Mouse (Mus musculus) left cerebral cortex, adult 18-20 months (tissue): ENCODE measurements around the gene Plau. TPM values are rescaled to one million over a fixed set of nuclear protein-coding genes. Genes with fewer than 3 reads are reported as not detected.
A peak's percentile ranks its signal among the peaks of the same experiment; 100 is the strongest.

Experiments
- DNase-seq, 2 experiments: peaks; one replicate each; pipeline ENCODE4 v3.0.0; 2021 to 2022; ENCODE audit warnings: low spot score in 2 of 2, mixed read lengths in 1 of 2
- total RNA-seq, 2 experiments: library from RNA; stranded (reverse); gene quantifications; 2 replicates each; pipeline ENCODE4 v1.2.3; 2021

Gene Plau
- total RNA-seq, 2 experiments from 2014 or later, result 7.7 to 8.2 TPM

DNA sequence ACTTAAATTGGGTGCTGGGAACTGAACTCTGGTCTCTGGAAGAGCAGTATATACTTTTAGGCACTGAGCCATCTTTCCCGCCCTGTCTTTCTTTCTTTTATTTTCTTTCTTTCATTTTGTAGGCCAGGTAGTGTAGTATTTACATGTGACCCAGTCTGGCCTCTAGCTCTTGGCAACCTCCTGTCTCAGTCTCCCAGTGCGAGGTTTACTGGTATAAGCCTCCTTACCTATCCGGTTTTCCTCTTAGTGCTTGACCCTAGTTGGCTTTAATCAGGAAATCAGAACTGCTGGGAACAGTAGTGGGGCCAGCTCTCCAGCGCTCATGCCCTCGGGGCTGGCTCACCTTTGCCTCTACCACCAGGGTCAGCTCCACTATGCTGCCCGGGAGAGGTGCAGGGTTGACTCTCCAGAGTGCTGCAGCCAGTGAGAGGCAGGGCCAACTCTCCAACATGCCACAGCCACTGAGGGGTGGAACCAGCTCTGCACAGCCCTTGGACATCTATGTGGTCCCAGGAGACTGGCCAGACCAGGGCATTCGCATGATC lies 51.2 kb downstream of the Plau start:
- no peak for DNase-seq

DNA sequence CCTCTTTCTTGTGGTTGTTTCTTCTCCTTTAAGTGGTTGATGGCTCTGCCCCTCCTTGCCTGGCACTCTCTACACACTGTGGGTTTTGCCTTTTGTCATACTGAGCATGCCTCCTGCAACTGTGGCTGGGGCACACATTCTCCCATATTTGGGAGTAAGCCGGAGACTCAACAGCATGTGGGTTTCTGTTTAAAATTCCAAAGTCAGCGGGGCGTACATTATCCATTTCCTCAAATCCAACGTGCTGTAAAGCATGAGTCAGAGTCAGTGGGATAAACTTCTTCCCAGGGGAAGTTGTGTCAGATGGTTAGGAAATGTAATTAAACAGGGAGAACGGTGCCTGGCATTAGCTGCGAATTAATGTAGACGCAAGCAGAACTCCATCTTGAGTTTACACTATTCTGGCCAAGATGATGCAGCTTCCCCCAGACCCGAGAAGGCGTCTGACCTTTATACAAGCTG lies 55.5 kb downstream of the Plau start:
- DNase-seq, result peak; percentile 15 to 38

Other genes with a start within 250 kb of the Plau start
- 10 to 100 TPM; 39.4 to 44.2 TPM for gene Usp54, start 195.6 kb upstream of the Plau start, total RNA-seq
- gene Myoz1, start 180.1 kb upstream of the Plau start, total RNA-seq, result not detected
- under 1 TPM; 0.21 to 0.28 TPM for gene Synpo2l, start 168.3 kb upstream of the Plau start, total RNA-seq
- gene Sec24c, start 162.4 kb upstream of the Plau start, total RNA-seq, result 100 to 1,000 TPM; 102 to 110 TPM
- 10 to 100 TPM; 17.2 to 18.0 TPM for gene Fut11, start 141.7 kb upstream of the Plau start, total RNA-seq
- 10 to 100 TPM; 47.0 to 55.4 TPM for gene Chchd1, start 133.7 kb upstream of the Plau start, total RNA-seq
- gene Zswim8, start 129.1 kb upstream of the Plau start, total RNA-seq, result 100 to 1,000 TPM; 151 to 155 TPM
- gene Ndst2, start 102.1 kb upstream of the Plau start, total RNA-seq, result 10 to 100 TPM; 16.4 to 16.8 TPM
- gene Camk2g, start 42.6 kb upstream of the Plau start, total RNA-seq, result 100 to 1,000 TPM; 315 to 361 TPM
- gene Vcl, start 92.7 kb downstream of the Plau start, total RNA-seq, result 10 to 100 TPM; 21.7 to 26.0 TPM
- gene Ap3m1, start 215.8 kb downstream of the Plau start, total RNA-seq, result 10 to 100 TPM; 64.8 to 67.4 TPM
- gene Adk, start 215.9 kb downstream of the Plau start, total RNA-seq, result 10 to 100 TPM; 65.1 to 77.9 TPM